Mouse (Mus musculus) heart, adult 2 months (tissue): Measurements from ENCODE around the gene Nlrp1b.

Experiments used
- CTCF ChIP-seq: fragments of 200-600 bp; IDR thresholded peaks from 2 replicates; pipeline ENCODE4 v1.8.1; 2022; ENCODE audit warnings: antibody characterized with exemption, mild to moderate bottlenecking, moderate library complexity
- EP300 ChIP-seq: fragments of 200-500 bp; IDR thresholded peaks from 2 replicates; pipeline ENCODE4 v1.6.1; 2011; ENCODE audit warnings: low read depth, low read length, control low read depth; ENCODE audit not compliant: insufficient read depth
- POLR2A ChIP-seq: fragments of 200-500 bp; IDR thresholded peaks from 2 replicates; pipeline ENCODE4 v1.6.1; 2011; ENCODE audit warnings: mild to moderate bottlenecking, low read depth, low read length, control low read depth; ENCODE audit not compliant: insufficient read depth

DNA sequence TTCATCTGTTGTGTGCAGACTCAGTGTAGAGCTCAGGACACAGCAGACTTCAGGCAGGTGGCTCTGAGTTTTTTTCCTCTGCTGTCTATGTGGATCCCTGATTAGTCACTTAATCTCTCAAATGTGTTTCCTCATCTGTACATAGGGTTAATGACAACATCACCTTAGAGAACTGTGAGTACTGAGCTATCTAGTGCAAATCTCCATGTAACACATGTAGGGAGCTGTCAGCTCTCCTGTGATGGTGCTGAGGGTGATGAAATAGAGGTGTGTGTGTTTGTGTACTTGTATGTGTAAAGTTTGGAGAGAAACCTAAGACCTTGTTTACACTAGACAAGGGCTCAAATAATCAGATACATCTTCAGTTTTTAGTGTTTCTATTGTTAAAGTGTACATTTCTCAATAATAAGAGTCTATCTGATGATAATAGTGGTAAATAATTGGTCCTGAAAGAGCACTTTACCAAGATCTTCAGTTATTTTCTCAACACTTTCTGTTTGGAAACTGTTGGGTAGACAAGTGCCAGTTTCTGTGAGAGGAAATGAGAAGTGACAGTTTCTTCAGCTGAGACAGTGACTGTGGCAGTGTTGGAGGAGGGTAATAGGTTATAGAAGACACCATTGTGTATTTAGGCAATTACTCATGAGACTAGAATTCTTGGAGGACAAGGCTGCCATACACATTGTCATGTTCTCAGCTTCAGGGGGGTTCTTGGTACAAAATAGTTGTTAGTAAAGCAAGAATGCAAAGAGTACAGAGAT lies 124.1 kb downstream of the Nlrp1b start:
- TF ChIP-seq POLR2A (no peak), CTCF (no peak), EP300 (no peak)
